ENCODE assay signal across 10 mouse cellular contexts in the genomic region with DNA sequence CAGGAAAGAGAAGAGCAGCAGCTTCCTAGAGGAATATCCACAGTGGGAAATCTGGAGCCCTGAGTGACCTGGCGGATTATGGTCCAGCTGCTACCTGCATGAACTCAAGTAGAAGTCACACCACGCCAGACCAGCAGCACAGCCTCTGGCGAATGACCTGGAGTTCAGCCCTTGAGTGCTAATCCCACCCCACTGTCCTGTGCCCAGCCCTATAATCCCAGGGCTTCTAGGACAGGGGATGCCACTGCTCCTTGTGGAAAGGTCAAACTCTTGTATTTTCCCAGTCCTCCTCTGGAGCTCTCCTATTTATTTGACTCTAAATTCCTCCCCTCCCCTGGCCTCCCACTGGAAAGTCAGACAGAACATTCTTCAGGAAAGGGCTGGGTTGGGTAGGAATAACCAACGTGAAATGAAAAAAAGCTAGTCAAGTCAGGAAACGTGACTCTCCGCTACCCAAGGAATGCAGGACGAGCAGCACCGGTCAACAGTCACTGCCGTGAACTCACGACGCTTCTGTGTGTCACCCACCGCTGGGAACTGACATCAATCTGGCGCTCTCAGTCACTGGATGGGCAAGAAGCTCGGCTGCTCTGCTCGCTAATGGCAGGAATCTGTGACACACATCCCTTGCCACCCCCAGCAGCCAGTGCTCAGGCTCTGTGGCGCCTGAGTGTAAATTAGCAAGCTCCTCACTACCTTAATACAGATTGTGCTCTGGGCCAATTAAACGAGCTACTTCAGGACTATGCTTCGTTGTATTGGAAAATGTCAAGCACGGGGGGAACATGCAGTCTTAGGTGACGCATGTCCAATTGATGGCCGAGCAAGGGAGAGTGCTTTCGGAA. TPM values are rescaled to one million over a fixed set of nuclear protein-coding genes. Genes with fewer than 3 reads are reported as not detected.
DNase-seq lines count a peak whose midpoint lies in the region; ATAC-seq lines count a peak whose summit lies in the region.
"Had no signal": no experiment of that assay in that cellular context is flagged by ENCODE, and none has a peak within 500 bp of the region (broad histone marks: within the 10 kb centered on the region; RNA-seq: fewer than 3 reads in every experiment).

No protein-coding gene starts in this region.

- WGBS in heart, embryonic 10.5 days = 31% methylated on average over 22 of the region's 22 CpGs
- 32% methylated on average over 22 of the region's 22 CpGs for WGBS in embryonic facial prominence, embryonic 13.5 days
- WGBS in midbrain, embryonic 16.5 days = 25% methylated on average over 22 of the region's 22 CpGs

- H3K9me3 ChIP-seq in heart, embryonic 10.5 days = no peaks in the 10 kb centered on the region
- H3K9me3 ChIP-seq in embryonic facial prominence, embryonic 13.5 days = no peaks in the 10 kb centered on the region
- no peaks in the 10 kb centered on the region for H3K9me3 ChIP-seq in midbrain, embryonic 16.5 days (replicated peaks; ENCODE audit: control insufficient read depth, low read length, poor library complexity, severe bottlenecking)

- intact Hi-C loops in heart, postnatal 14 days (cut with DNase I) = no loop called here

- no peaks in the 10 kb centered on the region for H3K27me3 ChIP-seq in heart, embryonic 10.5 days (ENCODE audit: insufficient read depth, poor library complexity, severe bottlenecking)
- no peaks in the 10 kb centered on the region for H3K27me3 ChIP-seq in embryonic facial prominence, embryonic 13.5 days
- no peaks in the 10 kb centered on the region for H3K27me3 ChIP-seq in midbrain, embryonic 16.5 days (ENCODE audit: control insufficient read depth, insufficient read depth, low read depth, low read length)

- H3K27ac ChIP-seq in heart, embryonic 10.5 days = peak overlapping the region; percentile 81
- H3K27ac ChIP-seq in embryonic facial prominence, embryonic 13.5 days = 0 out of 2 replicates have a peak overlapping the region, but pooled peaks have one; percentile 48
- H3K27ac ChIP-seq in midbrain, embryonic 16.5 days (ENCODE audit: low read length) = peak overlapping the region; percentile 12; the same call in 1 of the 2 replicates

- H3K4me3 ChIP-seq in heart, embryonic 10.5 days = peak overlapping the region; percentile 27
- H3K4me3 ChIP-seq in embryonic facial prominence, embryonic 13.5 days = peak overlapping the region; percentile 7
- H3K4me3 ChIP-seq in midbrain, embryonic 16.5 days (ENCODE audit: low read depth, low read length) = no peak overlapping the region
- H3K4me3 ChIP-seq: myocyte had no signal

- H3K4me2 ChIP-seq in embryonic facial prominence, embryonic 13.5 days = peak overlapping the region; percentile 44
- peak overlapping the region; percentile 34; the same call in 1 of the 2 replicates for H3K4me2 ChIP-seq in midbrain, embryonic 16.5 days (ENCODE audit: low read length)

- H3K36me3 ChIP-seq in heart, embryonic 10.5 days = peaks cover 43% of the 10 kb centered on the region
- H3K36me3 ChIP-seq in embryonic facial prominence, embryonic 13.5 days = peaks cover 24% of the 10 kb centered on the region
- H3K36me3 ChIP-seq in midbrain, embryonic 16.5 days (ENCODE audit: control insufficient read depth, insufficient read depth, low read length) = no peaks in the 10 kb centered on the region

- H3K9ac ChIP-seq in embryonic facial prominence, embryonic 13.5 days = 0 out of 2 replicates have a peak overlapping the region, but pooled peaks have one; percentile 41
- H3K9ac ChIP-seq in midbrain, embryonic 16.5 days (ENCODE audit: low read depth, low read length) = peak overlapping the region; percentile 20; the same call in 1 of the 2 replicates

- peaks cover 72% of the 10 kb centered on the region for H3K4me1 ChIP-seq in heart, embryonic 10.5 days
- peaks cover 24% of the 10 kb centered on the region for H3K4me1 ChIP-seq in embryonic facial prominence, embryonic 13.5 days
- H3K4me1 ChIP-seq in midbrain, embryonic 16.5 days (ENCODE audit: control insufficient read depth, insufficient read depth, low read length) = peaks cover 14% of the 10 kb centered on the region

- DNase-seq in heart, embryonic 10.5 days (ENCODE audit: low spot score) = no peak
- no peak for DNase-seq in heart, postnatal 14 days
- peak; percentile 49 for DNase-seq in kidney, adult 11 months
- DNase-seq in layer of hippocampus, postnatal 36 days = no peak
- DNase-seq in adrenal gland, postnatal 4 days (ENCODE audit: low spot score in 2 of 2) = no peak
- no peak for DNase-seq in right cerebral cortex, postnatal 10 days (ENCODE audit: low spot score in 2 of 2)
- DNase-seq: cerebellum, adult 9-10 months had no signal

- ATAC-seq in embryonic facial prominence, embryonic 13.5 days (ENCODE audit: insufficient number of reproducible peaks, insufficient read depth, low FRiP score, low TSS enrichment, low read depth) = peak; percentile 34; the same call in 1 of the 2 replicates
- ATAC-seq in midbrain, embryonic 16.5 days = 0 out of 2 replicates have a peak, but pooled peaks have one; percentile 32

RNA-seq across cellular contexts. Expression of a gene that starts 8.5 kb away (rescaled TPM):
- polyA plus RNA-seq in heart, embryonic 10.5 days (2016; fragmentation: Nextera tagmentation; extraction: Ambion mirVana) = 4.8 and 6.1 TPM in 2 replicates
- total RNA-seq in heart, postnatal 14 days (2021) = 10 to 100 TPM; 47.9 to 52.4 TPM
- polyA plus RNA-seq in embryonic facial prominence, embryonic 13.5 days (2015; fragmentation: Nextera tagmentation; extraction: Ambion mirVana) = 4.6 and 4.8 TPM in 2 replicates
- polyA plus RNA-seq in midbrain, embryonic 16.5 days (2015; fragmentation: Nextera tagmentation; extraction: Ambion mirVana) = 9.6 and 10.9 TPM in 2 replicates
- 100 to 1,000 TPM; 281 to 377 TPM for total RNA-seq in layer of hippocampus, postnatal 36 days (2021)
- total RNA-seq in adrenal gland, postnatal 4 days (2021) = 10 to 100 TPM; 51.2 to 56.3 TPM

Comparison
In these comparisons a context has a peak if more than half of its experiments do, and no peak if none do; other contexts are left out.
1. H3K27ac ChIP-seq: peak in every context shown above with its lines; median percentile 81 in heart, embryonic 10.5 days; 48 in embryonic facial prominence, embryonic 13.5 days; 12 in midbrain, embryonic 16.5 days.
2. RNA of a gene that starts 8.5 kb away (total RNA-seq): 281 to 377 TPM in layer of hippocampus, postnatal 36 days; 51.2 to 56.3 TPM in adrenal gland, postnatal 4 days and 47.9 to 52.4 TPM in heart, postnatal 14 days; every median in the first group is over 4 times any median in the second.